Mouse (Mus musculus): ENCODE data around the gene 4930435E12Rik. TPM values are rescaled to one million over a fixed set of nuclear protein-coding genes. Genes with fewer than 3 reads are reported as not detected.

4930435E12Rik gene
- total and polyA plus RNA-seq, 3 experiments, result not detected

GRCm38 (mm10) chr16:38793120-38793519 is 35.4 kb downstream of the 4930435E12Rik start:
- Histone ChIP-seq H3K36me3 (replicated peaks in 1 of 2; ENCODE audit: control insufficient read depth in 1 of 2, insufficient read depth in 1 of 2, low read length in 1 of 2) (no peaks in the 10 kb centered on the region), H3K27me3 (replicated peaks) (no peaks in the 10 kb centered on the region), H3K4me2 (ENCODE audit: insufficient read depth, low read depth, poor library complexity, severe bottlenecking) (no peak overlapping the region), H3K4me1 (ENCODE audit: control insufficient read depth in 1 of 2, insufficient read depth in 2 of 2) (peaks cover 0 to 3% of the 10 kb centered on the region in 2 experiments; a peak in 1 of 4 replicates), H3K27ac (ENCODE audit: insufficient read depth, low read depth) (no peak overlapping the region), H3K9me3 (replicated peaks; ENCODE audit: low read length) (no peaks in the 10 kb centered on the region), H3K4me3 (replicated peaks in 1 of 3; ENCODE audit: low read depth in 2 of 3, low read length in 2 of 3, poor library complexity in 1 of 3) (no peak overlapping the region), H3K79me2 (replicated peaks; ENCODE audit: control insufficient read depth, extremely low read depth, insufficient read depth, poor library complexity, severe bottlenecking) (no peaks in the 10 kb centered on the region), H3K9ac (ENCODE audit: insufficient read depth, low read depth) (no peak overlapping the region)
- dilution Hi-C loops (cut with MboI; ENCODE audit: extremely low pct_ligation_motif_present, extremely low pct_unique_long_range_greater_than_20kb, low sequenced_read_pairs) (no loop called here), in situ Hi-C loops (cut with MboI; ENCODE audit: low pct_ligation_motif_present, low pct_unique_long_range_greater_than_20kb, low sequenced_read_pairs) (no loop called here)
- DNase-seq (ENCODE audit: extremely low read depth), result no peak
- no peak for TF ChIP-seq PAX5 (IDR thresholded peaks at IDR 0.05; ENCODE audit: low read length)
- no peak for TF ChIP-seq NRF1 (IDR thresholded peaks at IDR 0.05; ENCODE audit: low read depth, low read length)
- TF ChIP-seq ZMIZ1 (IDR thresholded peaks at IDR 0.05; ENCODE audit: low read depth, low read length), result no peak
- TF ChIP-seq MAFK (IDR thresholded peaks at IDR 0.05; ENCODE audit: insufficient replicate concordance, low read length), result no peak

- no peak for DNase-seq (ENCODE audit: extremely low read depth)
- Histone ChIP-seq H3K36me3 (replicated peaks in 1 of 2; ENCODE audit: control insufficient read depth in 1 of 2, insufficient read depth in 1 of 2, low read length in 1 of 2) (no peaks in the 10 kb centered on the region), H3K9me3 (replicated peaks; ENCODE audit: low read length) (no peaks in the 10 kb centered on the region), H3K4me2 (ENCODE audit: insufficient read depth, low read depth, poor library complexity, severe bottlenecking) (no peak overlapping the region), H3K9ac (ENCODE audit: insufficient read depth, low read depth) (no peak overlapping the region), H3K79me2 (replicated peaks; ENCODE audit: control insufficient read depth, extremely low read depth, insufficient read depth, poor library complexity, severe bottlenecking) (no peaks in the 10 kb centered on the region), H3K27me3 (replicated peaks) (no peaks in the 10 kb centered on the region), H3K4me1 (ENCODE audit: control insufficient read depth in 1 of 2, insufficient read depth in 2 of 2) (peaks cover 0 to 3% of the 10 kb centered on the region in 2 experiments; a peak in 1 of 4 replicates), H3K4me3 (replicated peaks in 1 of 3; ENCODE audit: low read depth in 2 of 3, low read length in 2 of 3, poor library complexity in 1 of 3) (no peak overlapping the region), H3K27ac (ENCODE audit: insufficient read depth, low read depth) (no peak overlapping the region)
- in situ Hi-C loops (cut with MboI; ENCODE audit: low pct_ligation_motif_present, low pct_unique_long_range_greater_than_20kb, low sequenced_read_pairs) (no loop called here), dilution Hi-C loops (cut with MboI; ENCODE audit: extremely low pct_ligation_motif_present, extremely low pct_unique_long_range_greater_than_20kb, low sequenced_read_pairs) (no loop called here)
- TF ChIP-seq BHLHE40 (IDR thresholded peaks at IDR 0.05; ENCODE audit: low read depth, low read length) (no peak), E2F4 (IDR thresholded peaks at IDR 0.05; ENCODE audit: insufficient replicate concordance, low read depth, low read length) (no peak), MEF2A (IDR thresholded peaks at IDR 0.05; ENCODE audit: borderline replicate concordance, low read depth, low read length) (no peak), JUN (IDR thresholded peaks at IDR 0.05; ENCODE audit: insufficient read depth, low read depth, low read length) (no peak), RAD21 (IDR thresholded peaks at IDR 0.05; ENCODE audit: low read depth, low read length) (no peak), MYC (IDR thresholded peaks at IDR 0.05; ENCODE audit: low read depth, low read length) (no peak), UBTF (IDR thresholded peaks at IDR 0.05; ENCODE audit: low read depth, low read length) (no peak), ZC3H11A (IDR thresholded peaks at IDR 0.05; ENCODE audit: low read depth, low read length) (no peak), TCF12 (IDR thresholded peaks at IDR 0.05; ENCODE audit: low read depth, low read length) (no peak), ZMIZ1 (IDR thresholded peaks at IDR 0.05; ENCODE audit: low read depth, low read length) (no peak), CHD2 (IDR thresholded peaks at IDR 0.05; ENCODE audit: low read length) (no peak)
Measured at GRCm38 (mm10) chr16:38789966-38790365, 38.6 kb downstream of the 4930435E12Rik start.
